Mouse (Mus musculus) forebrain, embryonic 11.5 days (tissue): ENCODE measurements around the gene Umad1. TPM values are rescaled to one million over a fixed set of nuclear protein-coding genes. Genes with fewer than 3 reads are reported as not detected.

ENCODE experiments used
- ATAC-seq: fragments of 200-750 bp; cut with Nextera tagmentation; replicated peaks from 2 replicates; pipeline ENCODE4 v1.8.0; 2017; ENCODE audit warnings: moderate TSS enrichment; ENCODE audit not compliant: low FRiP score
- DNase-seq: peaks from one replicate; pipeline ENCODE4 v3.0.0-alpha.2; 2017; ENCODE audit warnings: low spot score
- H3K27ac ChIP-seq: fragments of 300-500 bp; sonication (generic); 2 replicates; pipeline ENCODE4 v1.5.1; 2014; ENCODE audit warnings: low read depth, low read length
- H3K27me3 ChIP-seq: fragments of 300-500 bp; sonication (generic); 2 replicates; pipeline ENCODE4 v1.6.1; 2014; ENCODE audit warnings: mild to moderate bottlenecking, low read length, mixed read lengths; ENCODE audit not compliant: control insufficient read depth, insufficient read depth
- H3K36me3 ChIP-seq: fragments of 300-500 bp; sonication (generic); 2 replicates; pipeline ENCODE4 v1.6.1; 2014; ENCODE audit warnings: mild to moderate bottlenecking, low read length, moderate library complexity, mixed read lengths; ENCODE audit not compliant: control insufficient read depth, insufficient read depth
- H3K4me1 ChIP-seq: fragments of 300-500 bp; sonication (generic); replicated peaks from 2 replicates; pipeline ENCODE4 v1.6.1; 2014; ENCODE audit warnings: low read length, mixed read lengths; ENCODE audit not compliant: control insufficient read depth, insufficient read depth
- H3K4me2 ChIP-seq: fragments of 300-500 bp; sonication (generic); 2 replicates; pipeline ENCODE4 v1.6.1; 2014; ENCODE audit warnings: low read depth, mild to moderate bottlenecking, low read length, moderate library complexity, mixed read lengths; ENCODE audit not compliant: severe bottlenecking
- H3K4me3 ChIP-seq: fragments of 300-500 bp; sonication (generic); 2 replicates; pipeline ENCODE4 v1.5.1; 2014; ENCODE audit warnings: low read depth, low read length
- H3K9ac ChIP-seq: fragments of 300-500 bp; sonication (generic); 2 replicates; pipeline ENCODE4 v1.6.1; 2014; ENCODE audit warnings: low read length
- H3K9me3 ChIP-seq: fragments of 300-500 bp; sonication (generic); 2 replicates; pipeline ENCODE4 v1.6.1; 2016; ENCODE audit warnings: low read length, mixed read lengths; ENCODE audit not compliant: control insufficient read depth
- WGBS: fragments of 180-500 bp; shearing (Covaris S2); extraction: QIAGEN DNeasy Blood & Tissue Kit; methylation state at CpG from one replicate; pipeline ENCODE4 v1.1.7; 2014; 5-methylcytosine and 5-hydroxymethylcytosine counted together
- polyA plus RNA-seq: library from polyadenylated mRNA; unstranded; fragments of >200 nt; fragmentation: Nextera tagmentation; extraction: Ambion mirVana; gene quantifications from 2 replicates; pipeline ENCODE4 v1.2.1, GENCODE M21; 2014

Umad1 gene
- polyA plus RNA-seq, 1 experiment from 2014 or later, result 18.9 TPM

DNA sequence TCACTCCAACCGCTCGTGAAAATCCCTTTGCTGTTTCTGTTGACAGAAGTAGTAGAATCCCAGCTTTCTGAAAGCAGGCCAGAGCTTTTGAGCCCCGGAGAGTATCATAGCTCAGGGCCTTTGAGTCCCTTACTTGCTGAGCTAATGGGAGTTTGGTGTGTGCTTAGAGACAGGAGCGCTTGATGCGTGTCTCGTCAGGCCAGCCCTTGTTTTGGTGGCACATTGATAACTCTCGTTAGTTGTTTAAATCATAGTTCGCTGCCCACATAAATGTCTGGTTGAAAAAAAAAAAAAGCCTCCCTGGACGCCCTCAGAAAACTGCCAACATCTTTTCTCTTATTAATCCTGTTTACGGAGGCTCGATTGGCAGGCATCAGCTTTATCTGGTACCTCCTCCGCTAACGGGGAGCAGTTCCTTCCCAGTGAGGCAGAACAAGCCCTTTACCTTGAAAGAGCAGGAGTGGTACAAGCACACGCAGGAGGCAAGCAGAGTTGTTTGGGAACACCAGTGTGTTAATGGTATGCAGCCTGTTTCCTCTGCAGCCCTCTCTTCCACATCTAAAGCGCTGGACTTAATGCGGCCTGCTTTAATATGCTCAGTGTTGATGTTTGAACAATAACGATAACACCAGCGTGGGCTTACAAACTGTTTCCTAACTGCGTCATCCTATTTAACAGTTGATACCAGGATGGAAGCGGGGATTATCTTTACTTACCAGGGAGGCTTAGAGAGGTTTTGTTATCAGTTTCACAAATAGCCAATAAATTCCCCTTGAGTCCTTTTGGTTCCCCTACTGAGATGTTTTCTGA lies 228.2 kb downstream of the Umad1 start:
- ATAC-seq (no peak), DNase-seq (no peak)
- no peaks in the 10 kb centered on the region for H3K9me3 ChIP-seq
- H3K27me3 ChIP-seq, result no peaks in the 10 kb centered on the region
- H3K4me2 ChIP-seq, result no peak overlapping the region
- WGBS, result 41% methylated on average over 20 of the region's 20 CpGs
- no peak overlapping the region; the same call in 1 of the 2 replicates for H3K9ac ChIP-seq
- H3K27ac ChIP-seq, result no peak overlapping the region
- H3K36me3 ChIP-seq, result no peaks in the 10 kb centered on the region
- H3K4me1 ChIP-seq, result 0 out of 2 replicates have a peak, but pooled peaks cover 2% of the 10 kb centered on the region
- no peak overlapping the region for H3K4me3 ChIP-seq

DNA sequence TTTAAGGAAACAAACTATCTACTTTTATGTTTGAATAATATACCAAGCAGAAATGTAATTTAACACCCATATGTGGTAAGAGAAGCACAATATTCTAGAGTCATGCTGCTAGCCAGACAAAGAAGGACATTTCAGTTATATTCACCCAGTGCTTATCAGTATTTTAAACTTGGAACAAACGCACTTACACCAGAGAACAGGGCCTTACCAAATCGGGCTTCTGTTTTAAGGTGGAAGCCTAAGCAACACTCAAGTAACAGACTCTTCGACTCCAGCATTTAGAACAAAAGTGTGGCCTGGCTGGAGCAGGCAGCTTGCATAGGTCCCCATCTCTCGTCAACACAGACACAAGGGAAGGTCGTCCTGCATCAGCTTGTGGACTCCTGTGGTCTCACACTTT lies 229.2 kb downstream of the Umad1 start:
- no peak overlapping the region for H3K9ac ChIP-seq
- ATAC-seq, result no peak
- H3K4me1 ChIP-seq, result 0 out of 2 replicates have a peak, but pooled peaks cover 2% of the 10 kb centered on the region
- H3K36me3 ChIP-seq, result no peaks in the 10 kb centered on the region
- DNase-seq, result no peak
- WGBS, result 62% methylated on average over 5 of the region's 5 CpGs
- H3K27ac ChIP-seq, result no peak overlapping the region
- H3K27me3 ChIP-seq, result no peaks in the 10 kb centered on the region
- no peaks in the 10 kb centered on the region for H3K9me3 ChIP-seq
- H3K4me3 ChIP-seq, result no peak overlapping the region
- no peak overlapping the region for H3K4me2 ChIP-seq

- no peaks in the 10 kb centered on the region for H3K9me3 ChIP-seq
- ATAC-seq (no peak), DNase-seq (no peak)
- WGBS, result 65% methylated on average over 7 of the region's 7 CpGs
- no peak overlapping the region for H3K4me2 ChIP-seq
- no peaks in the 10 kb centered on the region for H3K36me3 ChIP-seq
- H3K4me1 ChIP-seq, result 0 out of 2 replicates have a peak, but pooled peaks cover 2% of the 10 kb centered on the region
- no peak overlapping the region for H3K27ac ChIP-seq
- no peak overlapping the region for H3K9ac ChIP-seq
- no peak overlapping the region for H3K4me3 ChIP-seq
- H3K27me3 ChIP-seq, result no peaks in the 10 kb centered on the region
These were observed 230.2 kb downstream of the Umad1 start for GRCm38 (mm10) chr6:8489266-8489665.

GRCm38 (mm10) chr6:8489938-8490585 lies 231.0 kb downstream of the Umad1 start:
- DNase-seq, result no peak
- no peaks in the 10 kb centered on the region for H3K36me3 ChIP-seq
- no peak overlapping the region for H3K4me3 ChIP-seq
- H3K9me3 ChIP-seq, result no peaks in the 10 kb centered on the region
- 0 out of 2 replicates have a peak, but pooled peaks cover 2% of the 10 kb centered on the region for H3K4me1 ChIP-seq
- 94% methylated on average over 1 of the region's 1 CpGs for WGBS
- H3K4me2 ChIP-seq, result no peak overlapping the region
- ATAC-seq, result no peak
- no peak overlapping the region for H3K27ac ChIP-seq
- no peaks in the 10 kb centered on the region for H3K27me3 ChIP-seq
- H3K9ac ChIP-seq, result no peak overlapping the region

- no peaks in the 10 kb centered on the region for H3K4me1 ChIP-seq
- no peaks in the 10 kb centered on the region for H3K27me3 ChIP-seq
- H3K9me3 ChIP-seq, result no peaks in the 10 kb centered on the region
- no peak for ATAC-seq
- no peaks in the 10 kb centered on the region for H3K36me3 ChIP-seq
- H3K9ac ChIP-seq, result no peak overlapping the region
- no peak overlapping the region for H3K4me2 ChIP-seq
- no peak overlapping the region for H3K4me3 ChIP-seq
- 94% methylated on average over 3 of the region's 3 CpGs for WGBS
- H3K27ac ChIP-seq, result no peak overlapping the region
- DNase-seq, result no peak
These were observed 233.2 kb downstream of the Umad1 start for GRCm38 (mm10) chr6:8492248-8492647.

DNA sequence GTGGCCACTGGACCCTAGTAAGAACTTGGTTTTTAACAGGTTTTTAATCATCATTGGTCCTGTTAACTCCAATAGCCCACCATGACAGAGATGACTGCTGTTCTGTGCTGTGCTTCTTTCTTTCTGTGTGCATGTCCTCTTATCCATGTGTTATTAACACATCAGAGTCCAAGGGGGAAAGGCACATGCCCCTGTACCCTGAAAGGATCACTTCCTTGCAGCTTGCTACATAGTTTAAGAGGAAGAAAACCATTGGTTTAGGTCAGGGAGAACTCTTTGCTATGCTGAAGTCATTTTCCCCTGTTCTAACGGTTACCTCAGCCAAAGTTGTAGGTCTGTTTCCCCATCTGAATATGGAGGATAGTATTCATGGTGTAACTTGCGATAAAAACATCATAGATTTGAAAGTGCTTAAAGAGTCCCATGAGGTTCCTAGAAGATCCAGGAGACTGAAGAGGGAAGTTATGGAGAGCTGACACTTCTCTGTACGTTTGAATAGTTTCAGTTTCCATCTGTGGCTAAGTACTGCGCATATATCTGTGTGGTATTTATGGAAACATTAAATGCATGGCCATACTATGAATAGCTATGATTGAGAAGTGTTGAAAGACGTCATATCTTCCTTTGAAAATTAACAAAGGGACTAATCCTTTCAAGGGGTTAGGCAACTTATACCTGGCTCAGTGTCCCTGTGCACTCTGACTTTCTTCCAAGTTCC lies 236.2 kb downstream of the Umad1 start:
- 84% methylated on average over 5 of the region's 5 CpGs for WGBS
- no peak overlapping the region for H3K4me2 ChIP-seq
- DNase-seq, result no peak
- H3K27me3 ChIP-seq, result no peaks in the 10 kb centered on the region
- no peak overlapping the region for H3K9ac ChIP-seq
- H3K36me3 ChIP-seq, result no peaks in the 10 kb centered on the region
- H3K4me1 ChIP-seq, result no peaks in the 10 kb centered on the region
- H3K9me3 ChIP-seq, result no peaks in the 10 kb centered on the region
- H3K27ac ChIP-seq, result no peak overlapping the region
- no peak overlapping the region for H3K4me3 ChIP-seq
- no peak for ATAC-seq

DNA sequence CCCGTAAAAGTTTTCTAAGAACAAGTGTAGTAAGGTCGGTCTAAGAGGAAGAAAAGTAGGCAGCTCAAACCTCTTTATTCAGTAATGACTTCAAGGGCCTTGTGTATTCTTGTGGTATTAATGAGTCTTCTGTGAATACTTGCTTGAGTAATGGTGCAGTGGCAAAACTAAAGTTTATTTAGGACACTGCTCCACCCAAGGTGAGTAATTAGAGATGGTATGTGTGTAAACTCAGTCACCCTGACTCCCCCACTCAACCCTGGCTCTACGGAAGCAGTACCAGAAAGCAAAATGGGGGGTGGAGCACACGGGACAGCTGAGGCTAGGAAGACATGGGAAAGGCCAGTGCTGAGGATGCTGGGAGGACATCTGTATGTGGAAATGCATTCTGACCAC lies 236.7 kb downstream of the Umad1 start:
- Histone ChIP-seq H3K27me3 (no peaks in the 10 kb centered on the region), H3K4me2 (no peak overlapping the region), H3K4me1 (no peaks in the 10 kb centered on the region), H3K9me3 (no peaks in the 10 kb centered on the region), H3K4me3 (no peak overlapping the region), H3K36me3 (no peaks in the 10 kb centered on the region), H3K27ac (no peak overlapping the region), H3K9ac (no peak overlapping the region)
- 84% methylated on average over 4 of the region's 4 CpGs for WGBS
- ATAC-seq (no peak), DNase-seq (no peak)

DNA sequence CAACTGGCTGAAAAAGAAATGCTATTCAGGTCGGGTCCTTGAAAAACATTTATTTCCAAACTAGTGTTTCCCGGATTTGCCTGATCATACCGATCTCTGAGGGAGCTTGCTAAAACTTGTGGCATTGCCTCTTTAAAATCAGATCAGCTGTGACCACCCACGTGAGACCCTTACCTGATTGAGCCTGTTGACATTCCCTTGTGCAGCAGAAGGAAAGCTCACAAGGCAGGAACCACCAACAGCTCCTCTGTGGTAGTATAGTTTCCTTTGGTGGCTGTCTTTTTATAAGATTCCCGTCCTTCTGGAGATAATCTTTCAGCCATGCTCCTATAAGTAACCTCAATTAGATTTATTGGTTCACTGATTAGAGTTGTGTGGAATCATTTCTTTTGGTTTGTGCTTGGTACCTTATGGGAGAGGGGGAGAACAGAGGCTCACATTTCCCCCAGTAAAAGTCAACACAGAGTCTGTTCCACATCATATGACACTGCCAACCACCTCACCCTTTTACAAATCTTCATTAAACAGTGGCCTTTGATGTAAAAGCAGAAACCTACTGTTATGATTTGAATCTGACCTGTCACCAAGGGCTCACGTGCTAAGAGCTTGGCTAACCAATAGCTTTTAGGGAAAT lies 238.3 kb downstream of the Umad1 start:
- Histone ChIP-seq H3K4me3 (no peak overlapping the region), H3K9me3 (no peaks in the 10 kb centered on the region), H3K4me1 (no peaks in the 10 kb centered on the region), H3K27me3 (no peaks in the 10 kb centered on the region), H3K36me3 (no peaks in the 10 kb centered on the region), H3K27ac (no peak overlapping the region), H3K9ac (no peak overlapping the region), H3K4me2 (no peak overlapping the region)
- WGBS, result 79% methylated on average over 6 of the region's 6 CpGs
- ATAC-seq, result no peak
- DNase-seq, result no peak
